Comparison of ENCODE assay signal across 11 mouse cellular contexts in genomic region chr3:86544785-86545184, GRCm38 (mm10). TPM values are rescaled to one million over a fixed set of nuclear protein-coding genes. Genes with fewer than 3 reads are reported as not detected.
DNase-seq lines count a peak whose midpoint lies in the region; ATAC-seq and TF ChIP-seq lines count a peak whose summit lies in the region.
"Had no signal": no experiment of that assay in that cellular context is flagged by ENCODE, and none has a peak within 500 bp of the region (broad histone marks: within the 10 kb centered on the region; RNA-seq: fewer than 3 reads in every experiment).

No protein-coding gene starts in this region.

- no peaks in the 10 kb centered on the region for H3K36me3 ChIP-seq in heart, embryonic 12.5 days
- peaks cover 7% of the 10 kb centered on the region; the same call in 1 of the 2 replicates for H3K36me3 ChIP-seq in embryonic facial prominence, embryonic 10.5 days (replicated peaks)
- no peaks in the 10 kb centered on the region for H3K36me3 ChIP-seq in intestine, embryonic 16.5 days (ENCODE audit: control insufficient read depth, insufficient read depth, low read length)
- H3K36me3 ChIP-seq in neural tube, embryonic 12.5 days = no peaks in the 10 kb centered on the region
- peaks cover 1% of the 10 kb centered on the region for H3K36me3 ChIP-seq in kidney, adult 2 months (ENCODE audit: control insufficient read depth, insufficient read depth, low read length)

- TF ChIP-seq CTCF in kidney, adult 2 months (conservative IDR thresholded peaks at IDR 0.05; ENCODE audit: insufficient read depth, insufficient read length, low read depth, low read length) = no peak

- H3K4me1 ChIP-seq in heart, embryonic 12.5 days (replicated peaks) = peaks cover 10% of the 10 kb centered on the region; the same call in 1 of the 2 replicates
- peaks cover 50% of the 10 kb centered on the region for H3K4me1 ChIP-seq in embryonic facial prominence, embryonic 10.5 days
- H3K4me1 ChIP-seq in intestine, embryonic 16.5 days (ENCODE audit: control insufficient read depth, insufficient read depth, low read length) = 0 out of 2 replicates have a peak, but pooled peaks cover 3% of the 10 kb centered on the region
- H3K4me1 ChIP-seq in neural tube, embryonic 12.5 days = peaks cover 24% of the 10 kb centered on the region
- no peaks in the 10 kb centered on the region for H3K4me1 ChIP-seq in kidney, adult 2 months (ENCODE audit: control insufficient read depth, insufficient read depth, low read length)

- peak overlapping the region; percentile 17; the same call in 1 of the 2 replicates for H3K4me3 ChIP-seq in heart, embryonic 12.5 days
- H3K4me3 ChIP-seq in embryonic facial prominence, embryonic 10.5 days = peak overlapping the region; percentile 83
- peak overlapping the region; percentile 53 for H3K4me3 ChIP-seq in intestine, embryonic 16.5 days (ENCODE audit: low read length)
- H3K4me3 ChIP-seq in neural tube, embryonic 12.5 days = peak overlapping the region; percentile 33
- H3K4me3 ChIP-seq in kidney, adult 2 months (ENCODE audit: insufficient read depth, low read depth, low read length) = no peak overlapping the region

- H3K27me3 ChIP-seq in heart, embryonic 12.5 days (replicated peaks) = no peaks in the 10 kb centered on the region
- peaks cover 72% of the 10 kb centered on the region for H3K27me3 ChIP-seq in embryonic facial prominence, embryonic 10.5 days (replicated peaks; ENCODE audit: low read depth, poor library complexity, severe bottlenecking)
- H3K27me3 ChIP-seq in intestine, embryonic 16.5 days (replicated peaks; ENCODE audit: control insufficient read depth, insufficient read depth, low read length) = no peaks in the 10 kb centered on the region
- peaks cover 17% of the 10 kb centered on the region; the same call in 1 of the 2 replicates for H3K27me3 ChIP-seq in neural tube, embryonic 12.5 days (replicated peaks)
- H3K27me3 ChIP-seq in kidney, adult 2 months (replicated peaks; ENCODE audit: control insufficient read depth, insufficient read depth, low read length) = no peaks in the 10 kb centered on the region

- WGBS in heart, embryonic 12.5 days = 18% methylated on average over 3 of the region's 3 CpGs
- WGBS in embryonic facial prominence, embryonic 10.5 days = 10% methylated on average over 3 of the region's 3 CpGs
- 31% methylated on average over 3 of the region's 3 CpGs for WGBS in intestine, embryonic 16.5 days
- 23% methylated on average over 3 of the region's 3 CpGs for WGBS in neural tube, embryonic 12.5 days
- WGBS in kidney, adult 2 months = 92% methylated on average over 3 of the region's 3 CpGs

- no peak overlapping the region for H3K27ac ChIP-seq in heart, embryonic 12.5 days (ENCODE audit: poor library complexity, severe bottlenecking)
- H3K27ac ChIP-seq in embryonic facial prominence, embryonic 10.5 days (replicated peaks) = peak overlapping the region; percentile 78
- peak overlapping the region; percentile 65 for H3K27ac ChIP-seq in intestine, embryonic 16.5 days (ENCODE audit: low read length)
- no peak overlapping the region for H3K27ac ChIP-seq in neural tube, embryonic 12.5 days
- no peak overlapping the region for H3K27ac ChIP-seq in kidney, adult 2 months (ENCODE audit: insufficient read depth, low read depth, low read length)

- no peak for TF ChIP-seq POLR2A in kidney, adult 2 months (IDR thresholded peaks at IDR 0.05; ENCODE audit: low read depth, low read length)

- no peak overlapping the region for H3K9ac ChIP-seq in heart, embryonic 12.5 days
- peak overlapping the region; percentile 65 for H3K9ac ChIP-seq in intestine, embryonic 16.5 days (ENCODE audit: low read depth, low read length)
- peak overlapping the region; percentile 35; the same call in 1 of the 2 replicates for H3K9ac ChIP-seq in neural tube, embryonic 12.5 days

- DNase-seq in heart, adult 8-10 months (ENCODE audit: low spot score) = no peak
- DNase-seq in embryonic facial prominence, embryonic 10.5 days (ENCODE audit: low spot score) = peak; percentile 79
- DNase-seq in kidney, adult 2 months = no peak
- no peak for DNase-seq in right cerebral cortex, postnatal 25 days
- DNase-seq in frontal cortex, postnatal 10 days (ENCODE audit: low spot score in 2 of 2) = no peak
- DNase-seq: cerebellum, adult 8-10 months; gastrocnemius, postnatal 36 days; lung, adult 2 months had no signal

- ATAC-seq in heart, embryonic 12.5 days (ENCODE audit: insufficient number of reproducible peaks, low FRiP score) = no peak
- ATAC-seq in intestine, embryonic 16.5 days = no peak
- ATAC-seq in neural tube, embryonic 12.5 days (ENCODE audit: low FRiP score, low read depth) = no peak

- peak overlapping the region; percentile 9 for H3K4me2 ChIP-seq in heart, embryonic 12.5 days
- no peak overlapping the region for H3K4me2 ChIP-seq in intestine, embryonic 16.5 days (ENCODE audit: low read depth, low read length)
- H3K4me2 ChIP-seq in neural tube, embryonic 12.5 days (replicated peaks) = peak overlapping the region; percentile 35; the same call in 1 of the 2 replicates

- H3K9me3 ChIP-seq in heart, embryonic 12.5 days (replicated peaks) = no peaks in the 10 kb centered on the region
- no peaks in the 10 kb centered on the region for H3K9me3 ChIP-seq in embryonic facial prominence, embryonic 10.5 days
- no peaks in the 10 kb centered on the region for H3K9me3 ChIP-seq in intestine, embryonic 16.5 days (ENCODE audit: control insufficient read depth, low read length)
- no peaks in the 10 kb centered on the region for H3K9me3 ChIP-seq in neural tube, embryonic 12.5 days

RNA-seq across cellular contexts. Expression of gene Mab21l2, which starts 3.6 kb away (rescaled TPM):
- polyA plus RNA-seq in heart, embryonic 12.5 days (2016; fragmentation: Nextera tagmentation; extraction: Ambion mirVana) = 8.5 and 10.1 TPM in 2 replicates
- total RNA-seq in heart, adult 8-10 months (2022) = under 1 TPM in 2 of 4 experiments, not detected in 2; 0.22 to 0.27 TPM
- polyA plus RNA-seq in embryonic facial prominence, embryonic 10.5 days (2016; fragmentation: Nextera tagmentation; extraction: Ambion mirVana) = 116 and 134 TPM in 2 replicates
- 96.7 and 107 TPM in 2 replicates for polyA plus RNA-seq in intestine, embryonic 16.5 days (2015; fragmentation: Nextera tagmentation; extraction: Ambion mirVana)
- polyA plus RNA-seq in neural tube, embryonic 12.5 days (2016; fragmentation: Nextera tagmentation; extraction: Ambion mirVana) = 194 and 197 TPM in 2 replicates
- 0.05 and 0.08 TPM in 2 replicates for polyA plus RNA-seq in kidney, adult 2 months (2012; rRNA removed)

Comparison
In these comparisons a context has a peak if more than half of its experiments do, and no peak if none do; other contexts are left out.
1. H3K27ac ChIP-seq: peak in embryonic facial prominence, embryonic 10.5 days (single experiment) and intestine, embryonic 16.5 days (single experiment); none in heart, embryonic 12.5 days (single experiment), neural tube, embryonic 12.5 days (single experiment) and kidney, adult 2 months (single experiment).